Mouse (Mus musculus) layer of hippocampus, postnatal 36 days (tissue): ENCODE measurements around the gene Invs. TPM values are rescaled to one million over a fixed set of nuclear protein-coding genes. Genes with fewer than 3 reads are reported as not detected.

Experiments used
- DNase-seq, 2 experiments: peaks; one replicate each; pipeline ENCODE4 v3.0.0; 2022
- total RNA-seq, 2 experiments: library from RNA; stranded (reverse); gene quantifications; 2 replicates each; pipeline ENCODE4 v1.2.3; 2021

Gene Invs
- total RNA-seq, result 10 to 100 TPM; 13.3 to 15.5 TPM

- DNase-seq, result peak; percentile 94 to 96
Observed at GRCm38 (mm10) chr4:48279498-48280134, at the start of gene Invs, which contains the start of gene Erp44. Gene Invs, plus strand, starts transcription at chr4:48279760. Gene Erp44, minus strand, starts transcription at chr4:48279558.

GRCm38 (mm10) chr4:48236721-48237120 lies 42.8 kb upstream of the Invs start:
- no peak for DNase-seq

- DNase-seq, result no peak
Observed at GRCm38 (mm10) chr4:48239046-48239445, 40.5 kb upstream of the Invs start.

- DNase-seq, result no peak
Observed at GRCm38 (mm10) chr4:48242482-48242881, 37.1 kb upstream of the Invs start.

GRCm38 (mm10) chr4:48243737-48244136 lies 35.8 kb upstream of the Invs start:
- DNase-seq, result no peak

GRCm38 (mm10) chr4:48244280-48244679 lies 35.3 kb upstream of the Invs start:
- no peak for DNase-seq

GRCm38 (mm10) chr4:48253266-48253665 lies 26.3 kb upstream of the Invs start:
- no peak for DNase-seq

- DNase-seq, result no peak
Observed at GRCm38 (mm10) chr4:48258045-48258444, 21.5 kb upstream of the Invs start.

GRCm38 (mm10) chr4:48267683-48268082 lies 11.9 kb upstream of the Invs start:
- no peak for DNase-seq

GRCm38 (mm10) chr4:48268127-48268526 lies 11.4 kb upstream of the Invs start:
- no peak for DNase-seq

GRCm38 (mm10) chr4:48270532-48270931 lies 9.0 kb upstream of the Invs start:
- no peak for DNase-seq

GRCm38 (mm10) chr4:48271838-48272237 lies 7.7 kb upstream of the Invs start:
- DNase-seq, result no peak

GRCm38 (mm10) chr4:48273119-48273829 lies 6.3 kb upstream of the Invs start:
- DNase-seq, result no peak

- no peak for DNase-seq
Observed at GRCm38 (mm10) chr4:48275736-48276135, 3.8 kb upstream of the Invs start.

GRCm38 (mm10) chr4:48277011-48277410 lies 2.5 kb upstream of the Invs start:
- no peak for DNase-seq

GRCm38 (mm10) chr4:48278757-48279497 lies 633 bp upstream of the Invs start:
- DNase-seq, result no peak

GRCm38 (mm10) chr4:48281121-48281520 lies 1.6 kb downstream of the Invs start:
- DNase-seq, result no peak

- peak; percentile 11 to 24 for DNase-seq
Observed at GRCm38 (mm10) chr4:48287086-48287757, 7.7 kb downstream of the Invs start.

GRCm38 (mm10) chr4:48314814-48315213 lies 35.3 kb downstream of the Invs start:
- DNase-seq, result no peak

- DNase-seq, result no peak
Observed at GRCm38 (mm10) chr4:48316036-48316435, 36.5 kb downstream of the Invs start.

- no peak for DNase-seq
Observed at GRCm38 (mm10) chr4:48321276-48321675, 41.7 kb downstream of the Invs start.

GRCm38 (mm10) chr4:48322095-48322494 lies 42.5 kb downstream of the Invs start:
- no peak for DNase-seq

GRCm38 (mm10) chr4:48327192-48327591 lies 47.6 kb downstream of the Invs start:
- no peak for DNase-seq
